Mouse (Mus musculus) CH12F3 (cell line): ENCODE data around the gene Sgpp2.

Experiments
- in situ Hi-C: fragments of 300-500 bp; cut with MboI; formaldehyde crosslinking; loops from 2 replicates; pipeline ENCODE4 v1.14.3; 2020; ENCODE audit warnings: low sequenced_read_pairs

The Sgpp2 gene

DNA sequence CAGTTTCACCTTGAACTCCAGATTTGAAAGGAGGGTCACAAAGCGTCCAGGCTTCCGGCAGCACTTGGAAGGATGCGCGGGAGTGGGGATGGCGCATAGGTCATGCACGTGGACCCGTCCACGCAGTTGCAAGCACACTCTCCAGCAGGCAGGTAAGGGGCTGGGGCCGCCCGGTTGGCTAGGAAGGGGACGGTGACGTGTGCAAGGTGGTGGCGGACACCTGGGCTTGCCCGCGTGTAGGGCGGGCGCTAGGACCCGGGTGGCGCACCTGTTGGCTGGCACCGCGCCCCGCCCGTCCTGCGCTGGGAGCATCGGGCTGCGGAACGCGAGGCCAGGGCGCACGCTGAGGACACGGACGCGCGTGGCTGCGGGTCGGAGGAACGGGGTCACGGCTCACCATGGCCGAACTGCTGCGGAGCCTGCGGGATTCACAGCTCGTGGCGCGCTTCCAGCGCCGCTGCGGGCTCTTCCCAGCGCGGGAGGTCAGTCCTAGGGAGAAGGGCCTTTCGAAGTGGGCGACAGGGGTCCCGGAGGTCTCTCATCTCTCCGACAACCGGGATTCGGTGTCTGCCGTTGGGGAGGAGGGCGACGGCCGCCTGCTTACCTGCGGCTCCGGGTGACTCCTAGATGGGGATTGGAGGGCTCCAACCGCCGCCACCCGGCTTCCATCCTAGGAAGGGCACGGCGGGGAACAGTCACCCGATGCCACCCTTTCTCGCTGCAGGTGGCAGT lies at the start of gene Sgpp2:
Sgpp2 (plus strand) TSS at position 325 of the 732 bp plus-strand sequence.
- in situ Hi-C loops = no loop called here

- in situ Hi-C loops = no loop called here
These were observed 42.6 kb upstream of the Sgpp2 start for GRCm38 (mm10) chr1:78267519-78267918.

DNA sequence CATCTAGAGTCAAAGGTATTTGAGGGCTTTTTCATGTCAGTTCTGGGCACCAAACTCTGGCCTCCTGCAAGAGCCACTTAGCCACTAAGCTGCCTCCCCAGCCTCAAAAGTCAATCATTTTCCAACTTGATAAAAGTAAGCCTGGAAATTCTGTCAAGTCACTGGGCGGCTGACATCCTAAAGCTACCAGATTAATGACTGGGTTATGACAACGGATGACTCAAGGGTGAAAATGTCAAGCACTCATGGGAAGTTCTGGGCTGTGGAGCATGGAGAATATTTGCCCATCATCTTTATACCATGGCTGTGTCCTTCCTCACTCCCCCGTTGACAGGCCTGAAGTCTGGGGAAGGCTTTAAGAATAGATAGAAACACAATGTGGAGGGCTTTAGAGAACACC lies 37.2 kb upstream of the Sgpp2 start:
- in situ Hi-C loops = no loop called here

GRCm38 (mm10) chr1:78279128-78279527 lies 31.0 kb upstream of the Sgpp2 start:
- in situ Hi-C loops = no loop called here

- in situ Hi-C loops = no loop called here
These were observed 17.7 kb upstream of the Sgpp2 start for GRCm38 (mm10) chr1:78292397-78292796.

DNA sequence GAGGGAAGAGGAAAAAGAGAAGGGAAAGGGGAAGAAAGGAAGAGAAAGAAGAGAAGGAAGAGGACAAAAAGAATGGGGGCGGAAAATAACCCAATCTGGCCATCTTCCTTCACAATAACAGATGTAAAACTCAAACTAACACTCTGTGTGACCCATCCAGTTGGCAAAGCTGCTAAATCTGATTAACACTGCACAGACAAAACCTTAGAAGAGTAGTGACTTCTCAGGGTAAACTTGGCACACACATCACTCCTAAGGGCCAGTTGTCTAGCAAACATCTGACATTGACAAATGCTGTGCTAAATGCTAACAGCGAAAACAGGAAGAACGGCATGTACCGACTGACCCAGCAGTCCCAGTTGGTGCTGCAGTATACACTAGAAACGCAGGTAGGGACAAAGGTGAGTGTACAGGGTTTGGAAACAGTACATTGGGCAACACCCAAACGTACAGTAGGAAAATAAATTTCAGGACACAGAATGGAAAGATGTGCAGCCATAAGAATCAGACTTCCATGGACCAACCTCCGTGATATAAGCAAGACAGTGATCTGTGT lies 10.4 kb upstream of the Sgpp2 start:
- in situ Hi-C loops = no loop called here

GRCm38 (mm10) chr1:78308688-78309087 lies 1.5 kb upstream of the Sgpp2 start:
- in situ Hi-C loops = no loop called here

DNA sequence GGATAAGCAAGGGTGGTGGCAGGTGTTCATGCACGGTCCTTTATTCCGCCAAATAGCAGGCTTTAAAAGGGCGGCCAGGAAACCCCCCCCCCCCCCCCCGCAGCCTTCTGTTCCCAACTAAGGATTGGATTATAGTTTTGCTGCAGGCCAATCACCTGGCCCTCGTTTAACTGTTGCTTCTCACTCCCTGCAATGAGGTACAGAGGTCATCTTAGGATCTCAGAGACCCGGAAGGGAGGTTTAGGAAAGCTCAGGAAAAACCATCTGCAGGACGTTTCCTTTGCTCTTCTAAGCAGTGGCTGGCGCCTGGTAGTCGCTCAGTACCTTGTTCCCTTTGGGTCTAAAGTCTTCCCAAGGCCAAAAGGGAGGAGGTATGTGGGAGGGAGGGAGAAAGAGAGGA lies 865 bp upstream of the Sgpp2 start:
- in situ Hi-C loops = no loop called here

- in situ Hi-C loops = no loop called here
These were observed 756 bp downstream of the Sgpp2 start for GRCm38 (mm10) chr1:78310861-78311341.

GRCm38 (mm10) chr1:78311482-78311881 lies 1.3 kb downstream of the Sgpp2 start:
- in situ Hi-C loops = no loop called here

DNA sequence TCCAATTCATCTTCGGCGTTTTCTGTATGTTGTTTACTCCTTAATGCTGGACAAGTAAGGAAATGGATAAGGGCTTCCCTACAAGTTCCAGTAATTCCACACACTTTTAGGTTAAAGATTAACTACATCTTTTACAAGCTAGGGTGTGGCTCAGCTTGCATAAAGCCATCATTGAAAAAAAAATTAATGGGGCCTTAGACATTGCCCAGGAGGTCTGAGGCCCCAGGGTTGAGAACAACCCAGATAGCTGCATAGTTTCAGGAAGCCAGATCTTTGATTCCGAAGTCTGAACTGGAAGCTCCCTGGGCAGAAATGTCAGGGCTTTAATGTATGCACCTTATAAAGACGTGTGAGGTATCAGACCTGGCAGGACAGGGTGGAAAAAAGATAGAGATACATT lies 2.8 kb downstream of the Sgpp2 start:
- in situ Hi-C loops = no loop called here

GRCm38 (mm10) chr1:78313961-78314360 lies 3.8 kb downstream of the Sgpp2 start:
- in situ Hi-C loops = no loop called here

- in situ Hi-C loops = no loop called here
These were observed 8.1 kb downstream of the Sgpp2 start for GRCm38 (mm10) chr1:78318089-78318760.

DNA sequence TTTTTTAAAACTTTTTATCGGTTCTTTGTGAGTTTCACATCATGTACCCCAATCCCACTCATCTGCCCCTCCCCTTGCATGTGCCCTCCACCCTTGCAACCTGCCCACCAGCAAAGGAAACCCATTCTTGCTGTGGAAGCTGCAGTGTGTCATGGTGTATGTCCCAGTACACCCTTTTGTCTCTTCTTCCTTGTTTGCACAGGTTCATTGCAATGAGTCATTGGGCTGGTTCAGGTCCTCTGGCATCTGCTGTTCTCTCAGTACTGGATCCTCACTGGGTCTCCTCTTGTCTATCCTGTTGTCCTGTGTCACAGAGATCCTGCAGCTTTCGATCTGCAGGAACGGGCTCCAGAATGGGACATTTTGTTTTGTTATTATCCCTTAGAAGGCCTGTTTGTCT lies 10.1 kb downstream of the Sgpp2 start:
- in situ Hi-C loops = no loop called here

DNA sequence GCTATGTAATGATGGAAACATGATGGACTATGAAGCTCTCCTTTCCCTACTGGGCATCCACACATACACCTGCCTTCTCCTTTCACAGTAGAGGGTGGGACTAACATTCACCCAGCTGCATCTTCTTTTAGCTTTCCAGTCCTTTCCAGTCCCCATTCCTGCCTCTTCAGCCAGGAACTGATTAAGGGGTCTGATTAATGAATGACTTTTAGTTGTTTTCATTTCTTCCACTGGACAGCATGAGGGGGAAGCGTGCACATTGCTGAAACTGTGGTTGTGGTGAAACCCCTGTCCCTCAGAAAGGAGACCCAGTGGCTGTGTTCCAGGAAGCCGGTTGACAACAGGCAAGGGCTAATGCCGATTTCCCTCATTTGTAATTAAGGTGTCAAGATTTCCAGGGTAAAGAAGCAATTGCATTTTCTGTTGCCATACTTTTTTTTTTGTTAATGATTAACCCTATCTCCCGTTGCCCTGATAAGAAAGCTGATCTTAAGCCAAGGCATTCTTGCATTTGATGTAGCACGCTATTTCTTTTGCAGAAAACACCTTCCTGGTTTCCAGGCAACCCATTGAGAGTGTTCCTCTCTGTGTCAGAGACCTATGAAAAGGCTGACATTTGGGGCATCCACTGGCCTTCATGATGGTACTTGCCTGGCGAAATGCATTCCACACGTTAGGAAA lies 12.1 kb downstream of the Sgpp2 start:
- in situ Hi-C loops = no loop called here

GRCm38 (mm10) chr1:78322844-78323243 lies 12.7 kb downstream of the Sgpp2 start:
- in situ Hi-C loops = no loop called here

DNA sequence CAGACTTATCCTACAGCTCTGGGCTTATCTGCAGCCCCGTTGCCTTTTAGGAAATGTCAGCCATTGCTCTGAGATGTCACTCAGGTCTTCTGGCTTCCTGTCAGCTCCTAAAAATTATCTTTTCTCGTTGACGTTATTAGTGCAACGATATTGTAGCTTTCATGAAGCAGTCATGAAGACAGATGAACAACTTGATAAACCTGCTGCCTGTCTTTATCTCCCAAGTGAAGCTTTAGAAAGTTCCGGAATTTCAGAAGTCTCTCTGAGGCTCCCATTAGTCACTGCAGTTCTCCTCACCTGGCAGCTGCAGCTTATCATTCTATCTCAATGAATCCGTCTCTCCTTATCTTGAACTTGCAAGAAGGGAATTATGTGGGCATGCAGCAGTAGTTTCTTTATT lies 13.9 kb downstream of the Sgpp2 start:
- in situ Hi-C loops = no loop called here

DNA sequence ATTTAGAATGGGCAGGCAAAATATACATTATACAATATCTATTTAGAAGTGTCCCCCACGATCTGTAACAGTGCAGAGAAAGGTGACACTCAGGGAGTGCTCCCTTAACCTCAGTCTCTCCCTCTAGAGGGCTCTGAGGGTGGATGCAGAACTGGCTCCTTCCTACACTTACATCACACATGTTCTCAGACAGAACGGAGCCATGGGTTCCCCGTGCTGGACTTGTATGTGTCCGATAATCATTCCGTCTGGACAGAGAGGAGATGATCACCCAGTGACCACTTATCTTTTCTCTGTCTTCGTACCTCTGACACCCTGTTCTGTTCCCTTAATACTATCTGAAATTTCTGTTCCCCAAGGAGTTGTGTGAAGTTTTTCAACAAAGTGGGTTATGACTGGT lies 15.7 kb downstream of the Sgpp2 start:
- in situ Hi-C loops = no loop called here

DNA sequence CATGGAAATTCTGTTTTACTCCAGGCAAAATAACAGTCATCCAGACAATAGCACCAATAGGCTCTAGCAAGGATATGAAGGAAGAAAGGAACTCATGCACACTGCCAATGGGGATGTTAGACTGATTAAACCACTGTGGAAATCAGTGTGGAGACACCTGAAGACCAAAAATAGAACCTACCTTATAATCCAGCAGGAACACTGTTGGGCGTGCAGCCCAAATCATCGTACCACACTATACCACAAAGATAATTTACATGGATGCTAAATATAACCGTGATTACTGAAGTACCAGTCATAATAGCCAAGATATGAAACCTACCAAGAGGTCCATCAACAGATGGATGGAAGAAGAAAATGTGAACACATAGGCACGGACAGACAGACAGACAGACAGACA lies 18.5 kb downstream of the Sgpp2 start:
- in situ Hi-C loops = no loop called here

DNA sequence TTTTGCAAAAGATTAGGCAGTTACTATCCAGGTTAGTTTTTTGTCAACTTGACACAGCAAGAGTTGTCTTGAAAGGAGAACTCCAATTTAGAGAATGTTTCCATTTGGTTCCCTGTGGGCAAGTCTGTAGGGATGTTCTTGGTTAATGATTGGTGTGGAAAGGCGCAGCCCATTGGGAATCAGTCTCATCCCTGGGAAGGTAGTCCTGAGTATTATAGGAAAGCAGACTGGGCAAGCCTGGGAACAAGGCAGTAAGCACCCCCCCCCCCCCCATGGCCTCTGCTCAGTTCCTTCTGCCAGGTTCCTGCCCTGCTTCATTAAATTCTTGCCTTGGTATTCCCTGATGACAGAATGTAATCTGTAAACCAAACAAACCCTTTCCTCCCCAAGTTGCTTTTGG lies 19.7 kb downstream of the Sgpp2 start:
- in situ Hi-C loops = no loop called here

GRCm38 (mm10) chr1:78330620-78331158 lies 20.5 kb downstream of the Sgpp2 start:
- in situ Hi-C loops = no loop called here
